Mouse (Mus musculus): Measurements from ENCODE around the gene Vmn1r56. TPM values are rescaled to one million over a fixed set of nuclear protein-coding genes. Genes with fewer than 3 reads are reported as not detected.
"Not testable (repeated sequence)": the region's sequence is repeated elsewhere in the genome, so short reads cannot be mapped to it uniquely, and the experiment has no call there.

Vmn1r56 gene
- not detected in 2 replicates for polyA plus RNA-seq (2014; fragmentation: Nextera tagmentation; extraction: Ambion mirVana)

DNA sequence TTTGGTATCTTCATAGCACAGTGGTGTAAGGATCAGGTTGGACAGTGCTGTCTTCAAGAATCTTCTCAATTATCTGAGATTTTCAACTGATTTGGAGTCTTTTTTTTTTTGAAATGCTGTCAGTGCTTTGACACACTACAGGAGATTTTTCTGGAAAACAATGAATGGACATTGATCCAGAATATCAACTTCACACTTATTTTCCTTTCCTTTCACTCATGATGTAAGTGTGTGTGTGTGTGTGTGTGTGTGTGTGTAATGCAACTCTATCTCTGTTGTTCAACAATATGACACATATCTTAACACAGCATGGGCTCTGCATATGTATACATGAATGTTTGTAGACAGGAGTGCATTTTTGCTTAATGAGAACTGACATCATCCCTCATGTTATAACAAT is at the start of gene Vmn1r56:
Vmn1r56 (minus strand) TSS at position 101 of the 400 bp plus-strand sequence.
- not testable (repeated sequence) for H3K27ac ChIP-seq (replicated peaks; ENCODE audit: low read depth, low read length); H3K36me3 ChIP-seq (ENCODE audit: control insufficient read depth, insufficient read depth, low read length); H3K4me2 ChIP-seq (ENCODE audit: low read depth, severe bottlenecking); ATAC-seq (ENCODE audit: insufficient number of reproducible peaks, low FRiP score, low TSS enrichment, low read depth); H3K9me3 ChIP-seq (ENCODE audit: control insufficient read depth, low read length); H3K4me3 ChIP-seq (ENCODE audit: low read depth, low read length); H3K27me3 ChIP-seq (ENCODE audit: control insufficient read depth, insufficient read depth, low read length); DNase-seq (ENCODE audit: low spot score); H3K4me1 ChIP-seq (ENCODE audit: control insufficient read depth, insufficient read depth, low read length); H3K9ac ChIP-seq (ENCODE audit: low read length)

- ATAC-seq (ENCODE audit: insufficient number of reproducible peaks, low FRiP score, low TSS enrichment, low read depth), result not testable (repeated sequence)
- 84% methylated on average over 1 of the region's 1 CpGs for WGBS
Observed at GRCm38 (mm10) chr7:5218193-5218592, 21.6 kb upstream of the Vmn1r56 start, which contains the start of gene Vmn1r57. Vmn1r57 (plus strand) TSS chr7:5218493.

DNA sequence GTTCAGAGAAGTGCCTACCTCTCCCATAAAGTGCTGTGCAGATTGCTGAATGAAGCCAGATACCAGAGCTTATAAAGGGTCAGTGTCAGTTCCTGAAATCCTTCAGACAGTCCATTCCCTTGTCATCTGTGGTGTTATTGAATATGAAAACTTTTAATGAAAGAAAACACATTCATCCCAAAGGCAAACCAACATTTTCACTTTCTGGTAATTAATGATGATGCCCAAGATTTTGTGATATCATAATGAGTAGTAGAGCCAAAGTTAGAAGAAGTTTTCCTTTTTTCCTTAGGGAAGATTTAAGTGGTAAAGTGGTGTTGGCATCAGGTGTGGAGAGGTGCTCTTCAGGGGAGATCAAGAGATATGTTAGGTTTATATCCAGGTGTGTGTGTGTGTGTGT is 47.0 kb downstream of the Vmn1r56 start, which contains the start of gene Vmn1r55:
Vmn1r55 (minus strand) TSS at position 101 of the 400 bp plus-strand sequence.
- H3K9ac ChIP-seq (ENCODE audit: low read length); H3K4me1 ChIP-seq (ENCODE audit: control insufficient read depth, insufficient read depth, low read length); H3K36me3 ChIP-seq (ENCODE audit: control insufficient read depth, insufficient read depth, low read length); H3K9me3 ChIP-seq (ENCODE audit: control insufficient read depth, low read length); H3K4me2 ChIP-seq (ENCODE audit: low read depth, severe bottlenecking); DNase-seq (ENCODE audit: low spot score); ATAC-seq (ENCODE audit: insufficient number of reproducible peaks, low FRiP score, low TSS enrichment, low read depth); H3K27me3 ChIP-seq (ENCODE audit: control insufficient read depth, insufficient read depth, low read length); H3K27ac ChIP-seq (replicated peaks; ENCODE audit: low read depth, low read length); H3K4me3 ChIP-seq (ENCODE audit: low read depth, low read length): not testable (repeated sequence)

More at GRCm38 (mm10) chr7:5218193-5218592, 21.6 kb upstream of the Vmn1r56 start, which contains the start of gene Vmn1r57:
- not testable (repeated sequence) for H3K9ac ChIP-seq (ENCODE audit: low read length); H3K4me2 ChIP-seq (ENCODE audit: low read depth, severe bottlenecking); DNase-seq (ENCODE audit: low spot score); H3K4me3 ChIP-seq (ENCODE audit: low read depth, low read length); H3K9me3 ChIP-seq (ENCODE audit: control insufficient read depth, low read length); H3K27me3 ChIP-seq (ENCODE audit: control insufficient read depth, insufficient read depth, low read length); H3K36me3 ChIP-seq (ENCODE audit: control insufficient read depth, insufficient read depth, low read length); H3K4me1 ChIP-seq (ENCODE audit: control insufficient read depth, insufficient read depth, low read length); H3K27ac ChIP-seq (replicated peaks; ENCODE audit: low read depth, low read length)

Other genes with a start within 250 kb of the Vmn1r56 start
- gene Sbk2, start 232.3 kb downstream of the Vmn1r56 start, polyA plus RNA-seq (2014; fragmentation: Nextera tagmentation; extraction: Ambion mirVana), result 0.08 and 0.18 TPM in 2 replicates
- 0.04 TPM in 1 of 2 replicates, not detected in the other for gene Sbk3, start 225.6 kb downstream of the Vmn1r56 start, polyA plus RNA-seq (2014; fragmentation: Nextera tagmentation; extraction: Ambion mirVana)
- 33.3 and 39.2 TPM in 2 replicates for gene Zfp579, start 200.6 kb downstream of the Vmn1r56 start, polyA plus RNA-seq (2014; fragmentation: Nextera tagmentation; extraction: Ambion mirVana)
- gene Zfp524, start 182.3 kb downstream of the Vmn1r56 start, polyA plus RNA-seq (2014; fragmentation: Nextera tagmentation; extraction: Ambion mirVana), result 9.3 and 9.6 TPM in 2 replicates
- 51.1 and 52.6 TPM in 2 replicates for gene Fiz1, start 182.1 kb downstream of the Vmn1r56 start, polyA plus RNA-seq (2014; fragmentation: Nextera tagmentation; extraction: Ambion mirVana)
- 0.45 and 1.4 TPM in 2 replicates for gene Gm44973, start 181.3 kb downstream of the Vmn1r56 start, polyA plus RNA-seq (2014; fragmentation: Nextera tagmentation; extraction: Ambion mirVana)
- 7.5 and 8.2 TPM in 2 replicates for gene Zfp865, start 176.4 kb downstream of the Vmn1r56 start, polyA plus RNA-seq (2014; fragmentation: Nextera tagmentation; extraction: Ambion mirVana)
- gene Ccdc106, start 176.2 kb downstream of the Vmn1r56 start, polyA plus RNA-seq (2014; fragmentation: Nextera tagmentation; extraction: Ambion mirVana), result 12.5 and 14.4 TPM in 2 replicates
- not detected in 2 replicates for gene 4632433K11Rik, start 162.6 kb downstream of the Vmn1r56 start, polyA plus RNA-seq (2014; fragmentation: Nextera tagmentation; extraction: Ambion mirVana)
- gene Zfp784, start 158.3 kb downstream of the Vmn1r56 start, polyA plus RNA-seq (2014; fragmentation: Nextera tagmentation; extraction: Ambion mirVana), result 2.7 and 4.1 TPM in 2 replicates
- 31.8 and 32.9 TPM in 2 replicates for gene Zfp580, start 145.2 kb downstream of the Vmn1r56 start, polyA plus RNA-seq (2014; fragmentation: Nextera tagmentation; extraction: Ambion mirVana)
- gene U2af2, start 134.6 kb downstream of the Vmn1r56 start, polyA plus RNA-seq (2014; fragmentation: Nextera tagmentation; extraction: Ambion mirVana), result 193 and 203 TPM in 2 replicates
- gene Epn1, start 116.5 kb downstream of the Vmn1r56 start, polyA plus RNA-seq (2014; fragmentation: Nextera tagmentation; extraction: Ambion mirVana), result 60.1 and 62.2 TPM in 2 replicates
- gene Rfpl4, start 79.8 kb downstream of the Vmn1r56 start, polyA plus RNA-seq (2014; fragmentation: Nextera tagmentation; extraction: Ambion mirVana), result not detected in 2 replicates
- 0.29 TPM in 1 of 2 replicates, not detected in the other for gene Rasl2-9, start 70.8 kb downstream of the Vmn1r56 start, polyA plus RNA-seq (2014; fragmentation: Nextera tagmentation; extraction: Ambion mirVana)
- gene Vmn1r55, start 47.1 kb downstream of the Vmn1r56 start, polyA plus RNA-seq (2014; fragmentation: Nextera tagmentation; extraction: Ambion mirVana), result 0.01 TPM in 1 of 2 replicates, not detected in the other
- not detected in 2 replicates for gene Vmn1r57, start 21.7 kb upstream of the Vmn1r56 start, polyA plus RNA-seq (2014; fragmentation: Nextera tagmentation; extraction: Ambion mirVana)
- not detected in 2 replicates for gene Gm5065, start 153.8 kb upstream of the Vmn1r56 start, polyA plus RNA-seq (2014; fragmentation: Nextera tagmentation; extraction: Ambion mirVana)
- gene Nlrp2, start 154.3 kb upstream of the Vmn1r56 start, polyA plus RNA-seq (2014; fragmentation: Nextera tagmentation; extraction: Ambion mirVana), result not detected in 2 replicates
- not detected in 2 replicates for gene Vmn1r58, start 216.6 kb upstream of the Vmn1r56 start, polyA plus RNA-seq (2014; fragmentation: Nextera tagmentation; extraction: Ambion mirVana)